ENCODE assay signal across 9 mouse cellular contexts in genomic region chr7:79543231-79544071, GRCm38 (mm10).
DNase-seq lines count a peak whose midpoint lies in the region; ATAC-seq and TF ChIP-seq lines count a peak whose summit lies in the region.
"Had no signal": no experiment of that assay in that cellular context is flagged by ENCODE, and none has a peak within 500 bp of the region (broad histone marks: within the 10 kb centered on the region; RNA-seq: fewer than 3 reads in every experiment).

No protein-coding gene starts in this region.

- no peaks in the 10 kb centered on the region for H3K9me3 ChIP-seq in heart, embryonic 16.5 days (replicated peaks; ENCODE audit: control insufficient read depth, low read length)
- H3K9me3 ChIP-seq in forebrain, embryonic 12.5 days = no peaks in the 10 kb centered on the region
- no peaks in the 10 kb centered on the region for H3K9me3 ChIP-seq in midbrain, embryonic 11.5 days (ENCODE audit: control insufficient read depth, low read length)

- H3K9ac ChIP-seq in heart, embryonic 16.5 days (ENCODE audit: low read length) = no peak overlapping the region
- peak overlapping the region; percentile 53 for H3K9ac ChIP-seq in forebrain, embryonic 12.5 days
- H3K9ac ChIP-seq in midbrain, embryonic 11.5 days (ENCODE audit: low read length) = peak overlapping the region; percentile 70

- TF ChIP-seq CTCF in kidney, adult 2 months (conservative IDR thresholded peaks at IDR 0.05; ENCODE audit: insufficient read depth, insufficient read length, low read depth, low read length) = no peak

- no peak for TF ChIP-seq POLR2A in kidney, adult 2 months (IDR thresholded peaks at IDR 0.05; ENCODE audit: low read depth, low read length)

- WGBS in heart, embryonic 16.5 days = 1% methylated on average over 58 of the region's 58 CpGs
- WGBS in forebrain, embryonic 12.5 days = under 1% methylated on average over 58 of the region's 58 CpGs
- WGBS in midbrain, embryonic 11.5 days = 1% methylated on average over 58 of the region's 58 CpGs
- 2% methylated on average over 58 of the region's 58 CpGs for WGBS in kidney, adult 2 months

- H3K4me2 ChIP-seq in heart, embryonic 16.5 days (ENCODE audit: low read depth, low read length) = peak overlapping the region; percentile 5; the same call in 1 of the 2 replicates
- peak overlapping the region; percentile 53 for H3K4me2 ChIP-seq in forebrain, embryonic 12.5 days
- peak overlapping the region; percentile 50 for H3K4me2 ChIP-seq in midbrain, embryonic 11.5 days

- DNase-seq in heart, adult 18-20 months = no peak
- peak; percentile 76 for DNase-seq in ZHBTc4 (ENCODE audit: low read depth, low spot score)
- peak; percentile 98 for DNase-seq in midbrain, embryonic 11.5 days (ENCODE audit: low spot score, missing footprints)
- no peak for DNase-seq in thymus, postnatal 36 days
- no peak for DNase-seq in T-cell, adult 2 months (ENCODE audit: low spot score)
- no peak for DNase-seq in kidney, adult 2 months
- DNase-seq: heart, postnatal 14 days had no signal

- no peak overlapping the region for H3K27ac ChIP-seq in heart, embryonic 16.5 days (ENCODE audit: low read length)
- H3K27ac ChIP-seq in forebrain, embryonic 12.5 days = peak overlapping the region; percentile 97
- peak overlapping the region; percentile 85 for H3K27ac ChIP-seq in midbrain, embryonic 11.5 days (ENCODE audit: low read depth, low read length)
- H3K27ac ChIP-seq in kidney, adult 2 months (ENCODE audit: insufficient read depth, low read depth, low read length) = no peak overlapping the region

- no peak for ATAC-seq in heart, embryonic 16.5 days (replicated peaks; ENCODE audit: extremely low read depth, insufficient read depth, low FRiP score)
- ATAC-seq in forebrain, embryonic 12.5 days (ENCODE audit: low FRiP score) = peak; percentile 60
- peak; percentile 60 for ATAC-seq in midbrain, embryonic 11.5 days (ENCODE audit: low FRiP score)

- no peaks in the 10 kb centered on the region for H3K36me3 ChIP-seq in heart, embryonic 16.5 days (ENCODE audit: control insufficient read depth, insufficient read depth)
- no peaks in the 10 kb centered on the region for H3K36me3 ChIP-seq in forebrain, embryonic 12.5 days (replicated peaks)
- H3K36me3 ChIP-seq in midbrain, embryonic 11.5 days (ENCODE audit: control insufficient read depth, insufficient read depth, low read length) = no peaks in the 10 kb centered on the region
- H3K36me3 ChIP-seq in kidney, adult 2 months (ENCODE audit: control insufficient read depth, insufficient read depth, low read length) = no peaks in the 10 kb centered on the region

- H3K27me3 ChIP-seq in heart, embryonic 16.5 days (ENCODE audit: control insufficient read depth, insufficient read depth, low read length) = peaks cover 93% of the 10 kb centered on the region
- peaks cover 52% of the 10 kb centered on the region for H3K27me3 ChIP-seq in forebrain, embryonic 12.5 days
- peaks cover 86% of the 10 kb centered on the region for H3K27me3 ChIP-seq in midbrain, embryonic 11.5 days (ENCODE audit: control insufficient read depth, insufficient read depth, low read length)
- no peaks in the 10 kb centered on the region for H3K27me3 ChIP-seq in kidney, adult 2 months (replicated peaks; ENCODE audit: control insufficient read depth, insufficient read depth, low read length)

- H3K4me1 ChIP-seq in heart, embryonic 16.5 days (ENCODE audit: control insufficient read depth, insufficient read depth, low read length) = no peaks in the 10 kb centered on the region; the same call in 1 of the 2 replicates
- H3K4me1 ChIP-seq in forebrain, embryonic 12.5 days = peaks cover 77% of the 10 kb centered on the region
- peaks cover 34% of the 10 kb centered on the region for H3K4me1 ChIP-seq in midbrain, embryonic 11.5 days (ENCODE audit: control insufficient read depth, insufficient read depth, low read length)
- no peaks in the 10 kb centered on the region for H3K4me1 ChIP-seq in kidney, adult 2 months (ENCODE audit: control insufficient read depth, insufficient read depth, low read length)

- no peak overlapping the region; the same call in 1 of the 2 replicates for H3K4me3 ChIP-seq in heart, embryonic 16.5 days (ENCODE audit: low read length)
- H3K4me3 ChIP-seq in forebrain, embryonic 12.5 days (replicated peaks) = peak overlapping the region; percentile 26
- peak overlapping the region; percentile 19 for H3K4me3 ChIP-seq in midbrain, embryonic 11.5 days (ENCODE audit: low read depth, low read length)
- H3K4me3 ChIP-seq in kidney, adult 2 months (ENCODE audit: insufficient read depth, low read depth, low read length) = no peak overlapping the region

Comparison
In these comparisons a context has a peak if more than half of its experiments do, and no peak if none do; other contexts are left out.
1. H3K27ac ChIP-seq: peak in forebrain, embryonic 12.5 days (single experiment) and midbrain, embryonic 11.5 days (single experiment); none in heart, embryonic 16.5 days (single experiment) and kidney, adult 2 months (single experiment).
2. H3K4me3 ChIP-seq: peak in forebrain, embryonic 12.5 days (single experiment) and midbrain, embryonic 11.5 days (single experiment); none in heart, embryonic 16.5 days (single experiment) and kidney, adult 2 months (single experiment).
3. DNase-seq: peak in ZHBTc4 (single experiment) and midbrain, embryonic 11.5 days (single experiment); none in heart, adult 18-20 months (0 of 2), thymus, postnatal 36 days (0 of 2), T-cell, adult 2 months (single experiment) and kidney, adult 2 months (single experiment).
4. Peak in every context shown above with its lines, with median percentiles within 50 percentile points of each other: H3K4me2 ChIP-seq.